Mouse (Mus musculus): ENCODE results near the gene Vps9d1. TPM values are rescaled to one million over a fixed set of nuclear protein-coding genes. Genes with fewer than 3 reads are reported as not detected.

Vps9d1 gene
- total RNA-seq (2023), result 49.8 and 50.6 TPM in 2 replicates

GRCm38 (mm10) chr8:123254099-123254885 lies at the start of gene Vps9d1, which contains the start of gene Zfp276:
Gene Vps9d1 (minus strand): TSS chr8:123254348.
Gene Zfp276 (plus strand): TSS chr8:123254195.

GRCm38 (mm10) chr8:123235520-123236497 lies 18.3 kb downstream of the Vps9d1 start, which contains the start of gene Spata2l:
Gene Spata2l (minus strand): TSS chr8:123236233.

GRCm38 (mm10) chr8:123224278-123225266 lies 29.6 kb downstream of the Vps9d1 start, which contains the start of gene Cdk10:
Gene Cdk10 (plus strand): TSS chr8:123224842.

GRCm38 (mm10) chr8:123212321-123213117 lies 41.6 kb downstream of the Vps9d1 start, which contains the start of the genes Chmp1a and Spata33:
Gene Chmp1a (minus strand): TSS chr8:123212763.
Gene Spata33 (plus strand): TSS chr8:123212832.

Other genes with a start within 250 kb of the Vps9d1 start
- 131 and 198 TPM in 2 replicates for gene Ankrd11, start 212.1 kb downstream of the Vps9d1 start, total RNA-seq (2023)
- gene Spg7, start 191.4 kb downstream of the Vps9d1 start, total RNA-seq (2023), result 28.2 and 36.5 TPM in 2 replicates
- 294 and 314 TPM in 2 replicates for gene Rpl13, start 152.0 kb downstream of the Vps9d1 start, total RNA-seq (2023)
- 0.19 TPM in 1 of 2 replicates, not detected in the other for gene Cpne7, start 137.0 kb downstream of the Vps9d1 start, total RNA-seq (2023)
- gene Sult5a1, start 96.0 kb downstream of the Vps9d1 start, total RNA-seq (2023), result not detected in 2 replicates
- not detected in 2 replicates for gene Dpep1, start 68.1 kb downstream of the Vps9d1 start, total RNA-seq (2023)
- gene Chmp1a, start 41.6 kb downstream of the Vps9d1 start, total RNA-seq (2023), result 64.2 and 98.8 TPM in 2 replicates
- not detected in 2 replicates for gene Spata33, start 41.5 kb downstream of the Vps9d1 start, total RNA-seq (2023)
- 17.9 and 19.0 TPM in 2 replicates for gene Cdk10, start 29.5 kb downstream of the Vps9d1 start, total RNA-seq (2023)
- gene Spata2l, start 18.1 kb downstream of the Vps9d1 start, total RNA-seq (2023), result 6.8 and 7.3 TPM in 2 replicates
- gene Zfp276, start 153 bp downstream of the Vps9d1 start, total RNA-seq (2023), result 29.9 and 40.8 TPM in 2 replicates
- 32.1 and 42.0 TPM in 2 replicates for gene Fanca, start 64.2 kb upstream of the Vps9d1 start, total RNA-seq (2023)
- gene Spire2, start 78.4 kb upstream of the Vps9d1 start, total RNA-seq (2023), result 0.22 and 0.29 TPM in 2 replicates
- 122 and 140 TPM in 2 replicates for gene Tcf25, start 119.4 kb upstream of the Vps9d1 start, total RNA-seq (2023)
- not detected in 2 replicates for gene Mc1r, start 152.8 kb upstream of the Vps9d1 start, total RNA-seq (2023)
- gene Tubb3, start 157.1 kb upstream of the Vps9d1 start, total RNA-seq (2023), result 0.92 TPM in 1 of 2 replicates, not detected in the other
- 35.6 and 35.7 TPM in 2 replicates for gene Def8, start 169.2 kb upstream of the Vps9d1 start, total RNA-seq (2023)
- gene Afg3l1, start 223.6 kb upstream of the Vps9d1 start, total RNA-seq (2023), result 40.1 and 56.2 TPM in 2 replicates

Data from neutrophil, adult 65 days (primary cell).